Mouse (Mus musculus) liver, adult 2 months (tissue): ENCODE data around the gene Gm2310. TPM values are rescaled to one million over a fixed set of nuclear protein-coding genes. Genes with fewer than 3 reads are reported as not detected.

Experiments used
- DNase-seq: peaks from one replicate; pipeline ENCODE4 v3.0.0-alpha.2; 2011; ENCODE audit warnings: low read depth, low spot score; ENCODE audit errors: extremely low read depth
- H3K27ac ChIP-seq: fragments of 200-500 bp; replicated peaks from 2 replicates; pipeline ENCODE4 v1.5.1; 2012; ENCODE audit warnings: low read depth, mild to moderate bottlenecking, control low read depth, inconsistent platforms, low read length; ENCODE audit not compliant: insufficient read depth
- H3K27me3 ChIP-seq: fragments of 200-500 bp; 2 replicates; pipeline ENCODE4 v1.6.1; 2012; ENCODE audit warnings: mild to moderate bottlenecking, moderate library complexity, low read length, inconsistent platforms; ENCODE audit not compliant: control insufficient read depth, insufficient read depth
- H3K36me3 ChIP-seq: fragments of 200-500 bp; 2 replicates; pipeline ENCODE4 v1.6.1; 2012; ENCODE audit warnings: low read length, inconsistent platforms; ENCODE audit not compliant: control insufficient read depth, insufficient read depth
- H3K4me1 ChIP-seq: fragments of 200-500 bp; 2 replicates; pipeline ENCODE4 v1.6.1; 2011; ENCODE audit warnings: low read length; ENCODE audit not compliant: control insufficient read depth, insufficient read depth
- H3K4me3 ChIP-seq: fragments of 200-500 bp; 2 replicates; pipeline ENCODE4 v1.5.1; 2011; ENCODE audit warnings: low read depth, mild to moderate bottlenecking, control low read depth, low read length, moderate library complexity; ENCODE audit not compliant: insufficient read depth
- H3K79me2 ChIP-seq: fragments of 200-500 bp; 2 replicates; pipeline ENCODE4 v1.6.1; 2012; ENCODE audit warnings: inconsistent platforms, mild to moderate bottlenecking, low read length, moderate library complexity; ENCODE audit not compliant: control insufficient read depth, insufficient read depth
- H3K9ac ChIP-seq: fragments of 200-500 bp; 2 replicates; pipeline ENCODE4 v1.6.1; 2012; ENCODE audit warnings: low read depth, mild to moderate bottlenecking, control low read depth, inconsistent platforms, low read length
- CTCF ChIP-seq: fragments of 200-500 bp; IDR thresholded peaks from 2 replicates; pipeline ENCODE4 v1.5.1; 2011; ENCODE audit warnings: low read depth, low read length, control low read depth
- POLR2A ChIP-seq: fragments of 200-500 bp; IDR thresholded peaks from 2 replicates; pipeline ENCODE4 v1.6.1; 2011; ENCODE audit warnings: low read length, control low read depth; ENCODE audit not compliant: insufficient read depth; ENCODE audit errors: extremely low read depth
- WGBS: fragments of 180-500 bp; shearing (Covaris S2); methylation state at CpG from one replicate; pipeline ENCODE4 v1.1.7; 2018; 5-methylcytosine and 5-hydroxymethylcytosine counted together
- polyA plus RNA-seq: library from polyadenylated mRNA; depleted of rRNA; stranded (reverse); fragments of >200 nt; gene quantifications from 2 replicates; pipeline ENCODE4 v1.2.3, GENCODE M21; 2012; rRNA removed
- total RNA-seq: library from RNA; depleted of rRNA; stranded (reverse); fragments of >200 nt; gene quantifications from 2 replicates; pipeline ENCODE4 v1.2.3, GENCODE M21; 2014; rRNA removed

The Gm2310 gene
- total and polyA plus RNA-seq, 2 experiments = not detected

DNA sequence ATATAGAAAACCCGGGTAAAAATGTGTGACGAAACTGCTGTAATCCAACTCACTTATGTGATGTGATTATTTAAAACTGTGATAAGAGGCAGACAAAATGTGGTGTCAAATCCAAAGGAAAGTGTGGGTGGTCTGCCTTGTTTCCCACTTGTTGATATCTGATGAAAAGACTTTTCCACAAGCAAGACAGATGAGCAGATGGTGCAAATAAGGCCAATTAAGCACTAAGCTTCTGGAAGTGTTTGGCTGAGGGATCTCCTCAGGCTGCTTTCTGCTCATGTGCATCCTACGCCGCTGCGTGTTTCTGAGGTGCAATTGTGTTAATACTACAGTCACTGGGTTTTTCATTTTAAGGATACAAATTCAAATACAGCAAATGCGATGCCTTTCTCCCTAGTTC lies 34.5 kb downstream of the Gm2310 start:
- WGBS = 84% methylated on average over 6 of the region's 6 CpGs

DNA sequence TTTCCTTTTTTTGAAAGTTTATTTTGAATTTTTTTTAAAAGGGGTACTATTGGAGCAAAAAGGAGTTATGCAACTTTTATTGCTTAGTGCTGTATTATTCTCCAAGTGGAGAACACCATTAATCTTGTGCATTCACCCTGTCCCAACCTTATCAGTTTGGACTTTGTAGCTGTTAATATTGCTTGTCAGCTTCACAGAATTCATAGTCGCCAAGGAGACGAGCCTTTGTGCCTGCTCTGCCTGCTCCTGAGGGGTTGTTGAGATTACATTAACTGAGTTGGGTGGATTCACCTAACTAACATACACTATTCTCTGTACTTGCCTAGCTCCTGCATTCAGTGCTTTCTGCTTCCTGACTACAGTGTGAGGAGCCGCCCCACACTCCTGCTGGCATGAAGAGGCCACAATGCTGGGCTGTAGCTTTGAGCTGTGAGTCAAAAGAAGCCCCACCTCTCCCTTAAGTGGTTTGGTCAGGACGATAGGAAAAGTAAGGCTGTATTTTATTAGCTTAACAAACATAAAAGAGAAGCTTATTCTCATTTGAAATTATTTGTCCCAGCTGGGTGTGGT lies 50.7 kb downstream of the Gm2310 start:
- TF ChIP-seq POLR2A = no peak
- no peak for TF ChIP-seq CTCF
- H3K36me3 ChIP-seq = no peaks in the 10 kb centered on the region
- no peak for DNase-seq
- no peaks in the 10 kb centered on the region for H3K79me2 ChIP-seq
- no peaks in the 10 kb centered on the region for H3K4me1 ChIP-seq
- no peaks in the 10 kb centered on the region for H3K27me3 ChIP-seq
- H3K27ac ChIP-seq = no peak overlapping the region
- 53% methylated on average over 4 of the region's 4 CpGs for WGBS
- H3K9ac ChIP-seq = no peak overlapping the region
- H3K4me3 ChIP-seq = no peak overlapping the region

More for the DNA sequence above, 34.5 kb downstream of the Gm2310 start:
- no peak for DNase-seq
- Histone ChIP-seq H3K9ac (no peak overlapping the region), H3K4me1 (no peaks in the 10 kb centered on the region), H3K4me3 (no peak overlapping the region), H3K27me3 (no peaks in the 10 kb centered on the region), H3K79me2 (no peaks in the 10 kb centered on the region), H3K27ac (no peak overlapping the region), H3K36me3 (no peaks in the 10 kb centered on the region)
- TF ChIP-seq POLR2A = no peak
- TF ChIP-seq CTCF = no peak

Other genes starting within 250 kb of the Gm2310 start
- gene Nipbl, start 75.5 kb downstream of the Gm2310 start, total RNA-seq = 16.7 and 17.5 TPM in 2 replicates
- gene Nipbl, start 75.5 kb downstream of the Gm2310 start, polyA plus RNA-seq = 1.8 and 1.9 TPM in 2 replicates
- 0.46 and 0.60 TPM in 2 replicates for gene Slc1a3, start 190.8 kb upstream of the Gm2310 start, total RNA-seq
- gene Slc1a3, start 190.8 kb upstream of the Gm2310 start, polyA plus RNA-seq = 0.04 and 0.12 TPM in 2 replicates